Mouse (Mus musculus): Measurements from ENCODE around the gene Ppbp. TPM values are rescaled to one million over a fixed set of nuclear protein-coding genes. Genes with fewer than 3 reads are reported as not detected.
"Not testable (repeated sequence)": the region's sequence is repeated elsewhere in the genome, so short reads cannot be mapped to it uniquely, and the experiment has no call there.

Ppbp gene
- polyA plus RNA-seq, 1 experiment from 2014 or later = 155 TPM

GRCm38 (mm10) chr5:90795392-90795791, 27.1 kb downstream of the Ppbp start:
- not testable (repeated sequence) for H3K4me1 ChIP-seq (replicated peaks; ENCODE audit: control insufficient read depth, insufficient read depth, low read length); H3K9ac ChIP-seq (ENCODE audit: low read depth, low read length); H3K27me3 ChIP-seq (replicated peaks; ENCODE audit: control insufficient read depth, insufficient read depth, low read length); H3K9me3 ChIP-seq (ENCODE audit: control insufficient read depth, low read length); H3K27ac ChIP-seq (ENCODE audit: low read depth, low read length); ATAC-seq (replicated peaks; ENCODE audit: low FRiP score); H3K36me3 ChIP-seq (ENCODE audit: control insufficient read depth, insufficient read depth, low read length); DNase-seq (ENCODE audit: low spot score); H3K4me2 ChIP-seq; H3K4me3 ChIP-seq (ENCODE audit: low read depth, low read length)
- WGBS = 88% methylated on average over 2 of the region's 2 CpGs

- Histone ChIP-seq H3K4me3 (ENCODE audit: low read depth, low read length) (no peak overlapping the region), H3K36me3 (ENCODE audit: control insufficient read depth, insufficient read depth, low read length) (no peaks in the 10 kb centered on the region), H3K9me3 (ENCODE audit: control insufficient read depth, low read length) (no peaks in the 10 kb centered on the region), H3K27me3 (replicated peaks; ENCODE audit: control insufficient read depth, insufficient read depth, low read length) (no peaks in the 10 kb centered on the region), H3K27ac (ENCODE audit: low read depth, low read length) (no peak overlapping the region), H3K4me1 (replicated peaks; ENCODE audit: control insufficient read depth, insufficient read depth, low read length) (no peaks in the 10 kb centered on the region), H3K9ac (ENCODE audit: low read depth, low read length) (no peak overlapping the region), H3K4me2 (no peak overlapping the region)
- no peak for ATAC-seq (replicated peaks; ENCODE audit: low FRiP score)
- no peak for DNase-seq (ENCODE audit: low spot score)
Measured at GRCm38 (mm10) chr5:90804574-90804973, 36.3 kb downstream of the Ppbp start.

- ATAC-seq (replicated peaks; ENCODE audit: low FRiP score) = no peak
- no peaks in the 10 kb centered on the region for H3K4me1 ChIP-seq (replicated peaks; ENCODE audit: control insufficient read depth, insufficient read depth, low read length)
- H3K36me3 ChIP-seq (ENCODE audit: control insufficient read depth, insufficient read depth, low read length) = no peaks in the 10 kb centered on the region
- no peak overlapping the region for H3K4me2 ChIP-seq
- no peak overlapping the region for H3K27ac ChIP-seq (ENCODE audit: low read depth, low read length)
- no peak for DNase-seq (ENCODE audit: low spot score)
- H3K27me3 ChIP-seq (replicated peaks; ENCODE audit: control insufficient read depth, insufficient read depth, low read length) = no peaks in the 10 kb centered on the region
- no peaks in the 10 kb centered on the region for H3K9me3 ChIP-seq (ENCODE audit: control insufficient read depth, low read length)
- H3K9ac ChIP-seq (ENCODE audit: low read depth, low read length) = no peak overlapping the region
- H3K4me3 ChIP-seq (ENCODE audit: low read depth, low read length) = no peak overlapping the region
Measured at GRCm38 (mm10) chr5:90806050-90806449, 37.7 kb downstream of the Ppbp start.

GRCm38 (mm10) chr5:90807176-90807950, 39.0 kb downstream of the Ppbp start:
- 80% methylated on average over 3 of the region's 3 CpGs for WGBS
- Histone ChIP-seq H3K9me3 (ENCODE audit: control insufficient read depth, low read length) (no peaks in the 10 kb centered on the region), H3K36me3 (ENCODE audit: control insufficient read depth, insufficient read depth, low read length) (no peaks in the 10 kb centered on the region), H3K27ac (ENCODE audit: low read depth, low read length) (no peak overlapping the region), H3K4me2 (no peak overlapping the region), H3K27me3 (replicated peaks; ENCODE audit: control insufficient read depth, insufficient read depth, low read length) (no peaks in the 10 kb centered on the region), H3K9ac (ENCODE audit: low read depth, low read length) (no peak overlapping the region), H3K4me3 (ENCODE audit: low read depth, low read length) (no peak overlapping the region), H3K4me1 (replicated peaks; ENCODE audit: control insufficient read depth, insufficient read depth, low read length) (no peaks in the 10 kb centered on the region)
- no peak for DNase-seq (ENCODE audit: low spot score)
- ATAC-seq (replicated peaks; ENCODE audit: low FRiP score) = no peak

Small RNA genes lying within 50 kb of the gene (microRNA-seq; reads per million reads assigned to microRNA genes)
- not detected for gene Gm24322 (ENCODE audit: borderline number of aligned reads)

Other genes starting within 250 kb of the Ppbp start
- gene Afm, start 249.6 kb upstream of the Ppbp start, polyA plus RNA-seq (2014; fragmentation: Nextera tagmentation; extraction: Ambion mirVana) = 8.8 and 11.4 TPM in 2 replicates
- 0.19 and 0.35 TPM in 2 replicates for gene 5830473C10Rik, start 207.4 kb upstream of the Ppbp start, polyA plus RNA-seq (2014; fragmentation: Nextera tagmentation; extraction: Ambion mirVana)
- gene Rassf6, start 127.9 kb upstream of the Ppbp start, polyA plus RNA-seq (2014; fragmentation: Nextera tagmentation; extraction: Ambion mirVana) = 6.2 and 6.3 TPM in 2 replicates
- 1.7 and 3.1 TPM in 2 replicates for gene Cxcl5, start 9.2 kb upstream of the Ppbp start, polyA plus RNA-seq (2014; fragmentation: Nextera tagmentation; extraction: Ambion mirVana)
- gene Pf4, start 3.9 kb downstream of the Ppbp start, polyA plus RNA-seq (2014; fragmentation: Nextera tagmentation; extraction: Ambion mirVana) = 911 and 984 TPM in 2 replicates
- gene Cxcl3, start 17.6 kb downstream of the Ppbp start, polyA plus RNA-seq (2014; fragmentation: Nextera tagmentation; extraction: Ambion mirVana) = 0.25 TPM in 1 of 2 replicates, not detected in the other
- not detected in 2 replicates for gene Cxcl15, start 26.0 kb downstream of the Ppbp start, polyA plus RNA-seq (2014; fragmentation: Nextera tagmentation; extraction: Ambion mirVana)
- gene Cxcl1, start 122.7 kb downstream of the Ppbp start, polyA plus RNA-seq (2014; fragmentation: Nextera tagmentation; extraction: Ambion mirVana) = 0.84 TPM in 1 of 2 replicates, not detected in the other
- 0.22 TPM in 1 of 2 replicates, not detected in the other for gene Cxcl2, start 135.4 kb downstream of the Ppbp start, polyA plus RNA-seq (2014; fragmentation: Nextera tagmentation; extraction: Ambion mirVana)
- 22.4 and 23.1 TPM in 2 replicates for gene Mthfd2l, start 162.6 kb downstream of the Ppbp start, polyA plus RNA-seq (2014; fragmentation: Nextera tagmentation; extraction: Ambion mirVana)

All from liver, embryonic 11.5 days (tissue).